Mouse (Mus musculus) forebrain, postnatal 0 days (tissue): ENCODE results near the gene Neurl4. TPM values are rescaled to one million over a fixed set of nuclear protein-coding genes. Genes with fewer than 3 reads are reported as not detected.

Experiments used
- ATAC-seq: fragments of 200-750 bp; cut with Nextera tagmentation; 2 replicates; pipeline ENCODE4 v1.8.0; 2017; ENCODE audit warnings: mild to moderate bottlenecking, moderate library complexity
- DNase-seq: peaks from one replicate; pipeline ENCODE4 v3.0.0-alpha.2; 2015
- H3K27ac ChIP-seq: fragments of 300-500 bp; sonication (generic); 2 replicates; pipeline ENCODE4 v1.5.1; 2014; ENCODE audit warnings: low read depth, mild to moderate bottlenecking, antibody characterized with exemption, low read length, moderate library complexity, mixed read lengths
- H3K27me3 ChIP-seq: fragments of 300-500 bp; sonication (generic); 2 replicates; pipeline ENCODE4 v1.6.1; 2014; ENCODE audit warnings: mild to moderate bottlenecking, low read length, mixed read lengths; ENCODE audit not compliant: insufficient read depth
- H3K36me3 ChIP-seq: fragments of 300-500 bp; sonication (generic); 2 replicates; pipeline ENCODE4 v1.6.1; 2014; ENCODE audit warnings: mild to moderate bottlenecking, moderate library complexity; ENCODE audit not compliant: insufficient read depth
- H3K4me1 ChIP-seq: fragments of 300-500 bp; sonication (generic); 2 replicates; pipeline ENCODE4 v1.6.1; 2014; ENCODE audit warnings: antibody characterized with exemption; ENCODE audit not compliant: insufficient read depth
- H3K4me2 ChIP-seq: fragments of 300-500 bp; sonication (generic); 2 replicates; pipeline ENCODE4 v1.6.1; 2014; ENCODE audit warnings: low read depth, mild to moderate bottlenecking, moderate library complexity
- H3K4me3 ChIP-seq: fragments of 300-500 bp; sonication (generic); 2 replicates; pipeline ENCODE4 v1.5.1; 2014; ENCODE audit warnings: low read depth, low read length, mixed read lengths
- H3K9ac ChIP-seq: fragments of 300-500 bp; sonication (generic); 2 replicates; pipeline ENCODE4 v1.6.1; 2014; ENCODE audit warnings: mild to moderate bottlenecking
- H3K9me3 ChIP-seq: fragments of 300-500 bp; sonication (generic); 2 replicates; pipeline ENCODE4 v1.6.1; 2016; ENCODE audit warnings: low read length
- CTCF ChIP-seq: sonication (generic); IDR thresholded peaks from 2 replicates; pipeline ENCODE4 v1.5.1; 2016; ENCODE audit warnings: antibody characterized with exemption, control low read depth, low read depth
- WGBS: fragments of 180-500 bp; shearing (Covaris S2); extraction: QIAGEN DNeasy Blood & Tissue Kit; methylation state at CpG from one replicate; pipeline ENCODE4 v1.1.7; 2014; 5-methylcytosine and 5-hydroxymethylcytosine counted together
- microRNA-seq, 2 experiments: library from miRNA; unstranded; fragments of <30 nt; microRNA quantifications; one replicate each; pipeline ENCODE4; 2016
- polyA plus RNA-seq: library from polyadenylated mRNA; unstranded; fragments of >200 nt; fragmentation: Nextera tagmentation; extraction: Ambion mirVana; gene quantifications from 2 replicates; pipeline ENCODE4 v1.2.1, GENCODE M21; 2015
- total RNA-seq: library from RNA; depleted of rRNA; stranded (reverse); fragments of >200 nt; gene quantifications from 2 replicates; pipeline ENCODE4 v1.2.3, GENCODE M21; 2014; rRNA removed

The Neurl4 gene
- total and polyA plus RNA-seq, 2 experiments from 2014 or later = 18.2 to 155 TPM

- H3K36me3 ChIP-seq = no peaks in the 10 kb centered on the region
- H3K27ac ChIP-seq = no peak overlapping the region
- H3K9ac ChIP-seq = no peak overlapping the region
- WGBS = 65% methylated on average over 1 of the region's 1 CpGs
- 0 out of 2 replicates have a peak, but pooled peaks cover 7% of the 10 kb centered on the region for H3K27me3 ChIP-seq
- no peak for TF ChIP-seq CTCF
- ATAC-seq = no peak
- DNase-seq = no peak
- no peaks in the 10 kb centered on the region for H3K9me3 ChIP-seq
- H3K4me1 ChIP-seq = no peaks in the 10 kb centered on the region
- no peak overlapping the region for H3K4me3 ChIP-seq
- H3K4me2 ChIP-seq = no peak overlapping the region
Observed at GRCm38 (mm10) chr11:69956218-69956617, 55.3 kb downstream of the Neurl4 start.

DNA sequence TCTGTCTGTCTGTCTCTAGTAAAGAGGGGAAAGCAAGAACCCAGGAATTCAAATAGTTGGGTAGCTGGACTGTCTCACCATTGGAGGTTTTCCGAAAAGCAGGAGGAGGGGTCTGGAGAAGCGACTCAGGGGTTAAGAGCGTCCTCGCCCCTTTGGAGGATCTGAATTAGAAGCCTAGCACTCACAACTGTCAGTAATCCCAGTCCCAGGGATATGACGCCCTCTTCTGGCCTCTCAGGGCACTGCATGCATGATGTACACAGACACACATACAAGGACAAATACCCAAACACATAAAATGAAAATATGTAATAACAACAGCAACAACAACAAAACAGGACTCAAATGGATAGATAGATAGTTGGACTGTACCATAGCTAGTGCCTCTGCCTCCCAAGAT lies 59.7 kb downstream of the Neurl4 start:
- WGBS = 27% methylated on average over 5 of the region's 5 CpGs
- no peak for DNase-seq

DNA sequence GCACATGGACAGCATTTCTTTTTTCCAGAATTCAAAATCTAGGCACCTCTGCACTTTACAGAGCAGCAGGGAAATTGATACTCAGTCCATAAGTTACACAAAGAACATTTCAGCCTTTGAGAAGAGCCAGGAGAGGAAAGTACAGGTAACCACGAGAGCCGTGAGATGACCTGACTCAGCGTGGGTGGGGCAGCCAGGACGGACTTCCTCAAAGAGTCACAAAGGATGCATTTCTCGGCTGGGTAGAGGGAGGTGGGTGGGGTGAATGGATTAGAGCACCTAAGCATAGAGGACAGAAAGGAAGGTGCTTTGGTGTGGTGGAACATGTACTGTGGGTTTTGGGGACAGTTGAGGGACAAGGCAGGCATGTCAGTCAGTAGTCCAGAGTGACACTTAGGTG lies 61.0 kb downstream of the Neurl4 start:
- 45% methylated on average over 5 of the region's 5 CpGs for WGBS
- Histone ChIP-seq H3K9me3 (no peaks in the 10 kb centered on the region), H3K4me3 (no peak overlapping the region), H3K27me3 (peaks cover 42% of the 10 kb centered on the region), H3K27ac (no peak overlapping the region), H3K9ac (no peak overlapping the region), H3K4me2 (no peak overlapping the region), H3K36me3 (no peaks in the 10 kb centered on the region), H3K4me1 (0 out of 2 replicates have a peak, but pooled peaks cover 3% of the 10 kb centered on the region)
- TF ChIP-seq CTCF = no peak
- DNase-seq (no peak), ATAC-seq (no peak)

More for the DNA sequence above, 59.7 kb downstream of the Neurl4 start:
- no peak overlapping the region for H3K4me2 ChIP-seq
- H3K9ac ChIP-seq = no peak overlapping the region
- peaks cover 30% of the 10 kb centered on the region for H3K27me3 ChIP-seq
- H3K36me3 ChIP-seq = no peaks in the 10 kb centered on the region
- no peaks in the 10 kb centered on the region for H3K4me1 ChIP-seq
- H3K9me3 ChIP-seq = no peaks in the 10 kb centered on the region
- no peak for ATAC-seq
- TF ChIP-seq CTCF = peak; percentile 34; the same call in 1 of the 2 replicates
- H3K27ac ChIP-seq = no peak overlapping the region
- no peak overlapping the region for H3K4me3 ChIP-seq

Small RNA genes lying within 50 kb of the gene (microRNA-seq; reads per million reads assigned to microRNA genes)
- gene Mir6924 = 0 to 0.39 reads per million in 2 experiments

Other genes starting within 250 kb of the Neurl4 start
Only the 30 nearest of the 40 such genes appear.
- 11.1 and 20.5 TPM in 2 replicates for gene Polr2a, start 142.4 kb upstream of the Neurl4 start, total RNA-seq
- 9.1 and 10.0 TPM in 2 replicates for gene Polr2a, start 142.4 kb upstream of the Neurl4 start, polyA plus RNA-seq
- not detected in 2 replicates for gene Slc35g3, start 139.1 kb upstream of the Neurl4 start, total RNA-seq
- 0.21 TPM in 1 of 2 replicates, not detected in the other for gene Slc35g3, start 139.1 kb upstream of the Neurl4 start, polyA plus RNA-seq
- gene Zbtb4, start 135.2 kb upstream of the Neurl4 start, total RNA-seq = 20.3 and 22.9 TPM in 2 replicates
- gene Zbtb4, start 135.2 kb upstream of the Neurl4 start, polyA plus RNA-seq = 2.1 and 2.7 TPM in 2 replicates
- 0.33 and 3.8 TPM in 2 replicates for gene Chrnb1, start 105.1 kb upstream of the Neurl4 start, total RNA-seq
- 0.69 and 1.2 TPM in 2 replicates for gene Chrnb1, start 105.1 kb upstream of the Neurl4 start, polyA plus RNA-seq
- 10.1 and 15.9 TPM in 2 replicates for gene Fgf11, start 99.2 kb upstream of the Neurl4 start, total RNA-seq
- 1.6 and 3.1 TPM in 2 replicates for gene Fgf11, start 99.2 kb upstream of the Neurl4 start, polyA plus RNA-seq
- gene Tmem102, start 95.4 kb upstream of the Neurl4 start, total RNA-seq = 0.23 and 0.76 TPM in 2 replicates
- gene Tmem102, start 95.4 kb upstream of the Neurl4 start, polyA plus RNA-seq = 0.74 and 1.2 TPM in 2 replicates
- not detected in 2 replicates for gene Gm39566, start 85.8 kb upstream of the Neurl4 start, total RNA-seq
- gene Gm39566, start 85.8 kb upstream of the Neurl4 start, polyA plus RNA-seq = not detected in 2 replicates
- gene Spem2, start 82.6 kb upstream of the Neurl4 start, total RNA-seq = not detected in 2 replicates
- not detected in 2 replicates for gene Spem2, start 82.6 kb upstream of the Neurl4 start, polyA plus RNA-seq
- gene Spem1, start 78.9 kb upstream of the Neurl4 start, total RNA-seq = 0.38 and 0.62 TPM in 2 replicates
- 0.23 and 0.50 TPM in 2 replicates for gene Spem1, start 78.9 kb upstream of the Neurl4 start, polyA plus RNA-seq
- gene Nlgn2, start 63.3 kb upstream of the Neurl4 start, total RNA-seq = 82.2 and 104 TPM in 2 replicates
- gene Nlgn2, start 63.3 kb upstream of the Neurl4 start, polyA plus RNA-seq = 13.0 and 18.2 TPM in 2 replicates
- gene Tmem256, start 62.6 kb upstream of the Neurl4 start, total RNA-seq = 117 and 189 TPM in 2 replicates
- gene Tmem256, start 62.6 kb upstream of the Neurl4 start, polyA plus RNA-seq = 350 and 422 TPM in 2 replicates
- gene Plscr3, start 54.7 kb upstream of the Neurl4 start, total RNA-seq = 26.6 and 30.6 TPM in 2 replicates
- 36.2 and 38.2 TPM in 2 replicates for gene Plscr3, start 54.7 kb upstream of the Neurl4 start, polyA plus RNA-seq
- not detected in 2 replicates for gene Tnk1, start 42.3 kb upstream of the Neurl4 start, total RNA-seq
- 0.10 and 0.23 TPM in 2 replicates for gene Tnk1, start 42.3 kb upstream of the Neurl4 start, polyA plus RNA-seq
- not detected in 2 replicates for gene Tmem95, start 23.1 kb upstream of the Neurl4 start, total RNA-seq
- gene Tmem95, start 23.1 kb upstream of the Neurl4 start, polyA plus RNA-seq = not detected in 2 replicates
- gene Kctd11, start 19.7 kb upstream of the Neurl4 start, total RNA-seq = 1.0 and 1.3 TPM in 2 replicates
- gene Kctd11, start 19.7 kb upstream of the Neurl4 start, polyA plus RNA-seq = 0.58 and 0.88 TPM in 2 replicates
- 0.90 TPM in 1 of 2 replicates, not detected in the other for gene Acap1, start 5.5 kb upstream of the Neurl4 start, total RNA-seq
- gene Acap1, start 5.5 kb upstream of the Neurl4 start, polyA plus RNA-seq = 0.26 and 0.48 TPM in 2 replicates
- 9.2 and 10.5 TPM in 2 replicates for gene 2810408A11Rik, start 85 bp upstream of the Neurl4 start, total RNA-seq
- 10.6 and 11.4 TPM in 2 replicates for gene 2810408A11Rik, start 85 bp upstream of the Neurl4 start, polyA plus RNA-seq
- 44.4 and 48.0 TPM in 2 replicates for gene Gps2, start 12.8 kb downstream of the Neurl4 start, total RNA-seq
- 64.9 and 67.1 TPM in 2 replicates for gene Gps2, start 12.8 kb downstream of the Neurl4 start, polyA plus RNA-seq
- gene Eif5a, start 20.9 kb downstream of the Neurl4 start, total RNA-seq = 489 and 520 TPM in 2 replicates
- 1,306 and 1,372 TPM in 2 replicates for gene Eif5a, start 20.9 kb downstream of the Neurl4 start, polyA plus RNA-seq
- 7.8 and 22.8 TPM in 2 replicates for gene Ybx2, start 34.7 kb downstream of the Neurl4 start, total RNA-seq
- 1.5 and 2.5 TPM in 2 replicates for gene Ybx2, start 34.7 kb downstream of the Neurl4 start, polyA plus RNA-seq
- gene Slc2a4, start 47.1 kb downstream of the Neurl4 start, total RNA-seq = 4.1 and 7.8 TPM in 2 replicates
- 3.5 and 3.9 TPM in 2 replicates for gene Slc2a4, start 47.1 kb downstream of the Neurl4 start, polyA plus RNA-seq
- gene Cldn7, start 63.7 kb downstream of the Neurl4 start, total RNA-seq = not detected in 2 replicates
- gene Cldn7, start 63.7 kb downstream of the Neurl4 start, polyA plus RNA-seq = 0.34 and 0.42 TPM in 2 replicates
- gene Ctdnep1, start 80.1 kb downstream of the Neurl4 start, total RNA-seq = 29.7 and 41.4 TPM in 2 replicates
- gene Ctdnep1, start 80.1 kb downstream of the Neurl4 start, polyA plus RNA-seq = 21.2 and 23.2 TPM in 2 replicates
- 115 and 124 TPM in 2 replicates for gene Elp5, start 81.4 kb downstream of the Neurl4 start, total RNA-seq
- gene Elp5, start 81.4 kb downstream of the Neurl4 start, polyA plus RNA-seq = 187 and 198 TPM in 2 replicates
- 246 and 261 TPM in 2 replicates for gene Gabarap, start 90.1 kb downstream of the Neurl4 start, total RNA-seq
- 574 and 668 TPM in 2 replicates for gene Gabarap, start 90.1 kb downstream of the Neurl4 start, polyA plus RNA-seq
- 47.6 and 52.7 TPM in 2 replicates for gene Phf23, start 94.7 kb downstream of the Neurl4 start, total RNA-seq
- gene Phf23, start 94.7 kb downstream of the Neurl4 start, polyA plus RNA-seq = 48.0 and 49.7 TPM in 2 replicates
- gene Dvl2, start 99.5 kb downstream of the Neurl4 start, total RNA-seq = 31.9 and 43.9 TPM in 2 replicates
- gene Dvl2, start 99.5 kb downstream of the Neurl4 start, polyA plus RNA-seq = 12.7 and 15.7 TPM in 2 replicates
- 45.1 and 47.7 TPM in 2 replicates for gene Acadvl, start 114.3 kb downstream of the Neurl4 start, total RNA-seq
- 47.9 and 51.5 TPM in 2 replicates for gene Acadvl, start 114.3 kb downstream of the Neurl4 start, polyA plus RNA-seq
- 214 and 230 TPM in 2 replicates for gene Dlg4, start 115.9 kb downstream of the Neurl4 start, total RNA-seq
- 12.1 and 14.3 TPM in 2 replicates for gene Dlg4, start 115.9 kb downstream of the Neurl4 start, polyA plus RNA-seq
- gene Asgr1, start 153.0 kb downstream of the Neurl4 start, total RNA-seq = 3.0 and 5.4 TPM in 2 replicates
- 4.3 and 4.5 TPM in 2 replicates for gene Asgr1, start 153.0 kb downstream of the Neurl4 start, polyA plus RNA-seq